Mouse (Mus musculus) Patski (cell line): ENCODE measurements around the gene Ccnjl. TPM values are rescaled to one million over a fixed set of nuclear protein-coding genes. Genes with fewer than 3 reads are reported as not detected.

Source experiments
- ATAC-seq: fragments of 100-300 bp; one replicate; pipeline ENCODE4 v1.8.0; 2021
- CTCF ChIA-PET: fragments of 350-600 bp; sonication (Branson Sonifier 250); formaldehyde crosslinking; loops from one replicate; lab custom pipeline; 2022; ENCODE audit warnings: inconsistent platforms; lab: Charles Lee
- POLR2A ChIA-PET: fragments of 350-600 bp; sonication (Branson Sonifier 250); formaldehyde crosslinking; loops from one replicate; lab custom pipeline; 2022; ENCODE audit warnings: antibody characterized with exemption, inconsistent platforms; lab: Charles Lee
- DNase-seq: peaks from one replicate; pipeline ENCODE4 v3.0.0-alpha.2; 2011; ENCODE audit warnings: low read depth, low spot score
- H3K27me3 ChIP-seq: fragments of 371-371 bp; one replicate; pipeline ENCODE4 v1.5.1; 2021
- CTCF ChIP-seq: fragments of 100-300 bp; IDR thresholded peaks from one replicate; pipeline ENCODE4 v1.5.1; 2021
- in situ Hi-C: fragments of 300-500 bp; cut with MboI; formaldehyde crosslinking; loops from 3 replicates; pipeline ENCODE4 v1.11.1; 2018; ENCODE audit warnings: low pct_unique_long_range_greater_than_20kb, mixed read lengths
- polyA plus RNA-seq: library from polyadenylated mRNA; unstranded; gene quantifications from one replicate; pipeline ENCODE4 v1.2.3, GENCODE M21; 2021

Gene Ccnjl
- polyA plus RNA-seq, 1 experiment from 2014 or later, result 17.8 TPM

DNA sequence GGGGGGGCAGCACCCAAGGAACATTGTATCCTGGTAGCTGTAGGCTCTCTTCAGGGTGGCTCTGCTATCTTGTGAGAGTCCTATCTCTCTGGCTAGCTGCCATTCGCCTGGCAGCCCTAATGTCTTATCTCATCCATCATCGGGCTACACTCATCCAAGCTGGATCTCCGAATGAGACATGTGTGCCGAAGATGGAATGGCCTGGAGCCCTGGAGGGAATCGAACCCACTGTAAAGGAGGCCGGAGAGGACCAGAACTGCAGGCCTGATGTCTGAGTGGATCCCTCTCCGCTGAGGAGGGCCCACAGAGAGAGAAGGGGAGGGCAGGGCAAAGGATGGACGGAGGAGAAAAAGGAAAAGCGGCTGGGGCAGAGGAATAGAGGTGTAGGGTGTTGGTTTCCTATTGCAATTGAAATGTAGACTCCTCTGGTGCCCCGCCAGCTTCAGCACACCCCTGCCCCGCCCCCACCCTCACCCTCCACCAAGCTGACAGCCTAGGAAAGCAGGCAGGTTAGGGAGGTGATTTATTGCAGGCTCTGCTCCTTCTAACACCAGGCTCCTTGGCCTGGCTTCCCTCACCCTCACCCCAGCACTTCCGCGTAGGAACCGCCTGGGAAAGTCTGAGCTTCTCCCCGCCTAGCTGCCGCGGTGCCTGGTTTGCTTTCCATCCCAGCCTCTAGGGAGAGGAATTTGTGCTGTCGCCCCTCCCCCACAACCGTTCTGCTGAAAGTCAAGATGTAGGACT, 105.2 kb downstream of the Ccnjl start:
- POLR2A ChIA-PET, result no interaction called here
- TF ChIP-seq CTCF, result no peak
- no peak for ATAC-seq
- H3K27me3 ChIP-seq, result no peaks in the 10 kb centered on the region
- CTCF ChIA-PET, result no interaction called here
- no peak for DNase-seq
- in situ Hi-C loops, result no loop called here

Other genes starting within 250 kb of the Ccnjl start
- 32.4 TPM for gene Pttg1, start 102.5 kb upstream of the Ccnjl start, polyA plus RNA-seq
- gene Slu7, start 95.0 kb upstream of the Ccnjl start, polyA plus RNA-seq, result 55.8 TPM
- gene C1qtnf2, start 54.5 kb upstream of the Ccnjl start, polyA plus RNA-seq, result not detected
- 1.8 TPM for gene 4933415A04Rik, start 58.3 kb downstream of the Ccnjl start, polyA plus RNA-seq
- gene Fabp6, start 72.8 kb downstream of the Ccnjl start, polyA plus RNA-seq, result 0.27 TPM
- gene Pwwp2a, start 153.2 kb downstream of the Ccnjl start, polyA plus RNA-seq, result 28.9 TPM
- 65.3 TPM for gene Ttc1, start 219.2 kb downstream of the Ccnjl start, polyA plus RNA-seq